Mouse (Mus musculus): Measurements from ENCODE around the gene Rnf24. TPM values are rescaled to one million over a fixed set of nuclear protein-coding genes. Genes with fewer than 3 reads are reported as not detected.

The Rnf24 gene
- polyA plus RNA-seq, 1 experiment: 3.0 TPM

GRCm38 (mm10) chr2:131345556-131345955 lies 7.1 kb downstream of the Rnf24 start:
- Histone ChIP-seq H3K79me2 (ENCODE audit: control insufficient read depth, insufficient read depth) (peaks cover 12% of the 10 kb centered on the region), H3K4me2 (ENCODE audit: low read depth) (no peak overlapping the region), H3K27me3 (ENCODE audit: control insufficient read depth, insufficient read depth, insufficient read length) (no peaks in the 10 kb centered on the region), H3K4me3 (no peak overlapping the region), H3ac (ENCODE audit: control insufficient read depth, insufficient read length) (no peak overlapping the region), H3K36me3 (ENCODE audit: control insufficient read depth, insufficient read depth) (no peaks in the 10 kb centered on the region)
- TF ChIP-seq MYOG (IDR thresholded peaks at IDR 0.05; ENCODE audit: control insufficient read depth in 1 of 3, insufficient read depth in 1 of 3, insufficient read length in 2 of 3, low read depth in 2 of 3) (no peak), POLR2A (IDR thresholded peaks at IDR 0.05; ENCODE audit: insufficient read length, low read depth) (no peak), CEBPB (IDR thresholded peaks at IDR 0.05; ENCODE audit: insufficient read depth, poor library complexity, severe bottlenecking) (no peak), MYOD1 (IDR thresholded peaks at IDR 0.05; ENCODE audit: control insufficient read depth in 1 of 3, insufficient read length in 2 of 3, low read depth in 2 of 3) (no peak), USF1 (IDR thresholded peaks at IDR 0.05; ENCODE audit: low read depth) (no peak), POLR2AphosphoS2 (IDR thresholded peaks at IDR 0.05; ENCODE audit: insufficient read length, low read depth) (no peak), TCF3 (IDR thresholded peaks at IDR 0.05; ENCODE audit: insufficient read length, low read depth) (no peak), REST (IDR thresholded peaks at IDR 0.05; ENCODE audit: insufficient read depth, insufficient read length) (no peak), E2F4 (IDR thresholded peaks at IDR 0.05; ENCODE audit: insufficient read depth) (no peak), TCF12 (IDR thresholded peaks at IDR 0.05; ENCODE audit: insufficient read depth, poor library complexity, severe bottlenecking) (no peak), SRF (IDR thresholded peaks at IDR 0.05; ENCODE audit: control insufficient read depth, insufficient read length, low read depth) (no peak), MAX (IDR thresholded peaks at IDR 0.05; ENCODE audit: low read depth) (no peak)

GRCm38 (mm10) chr2:131344449-131344848 lies 8.2 kb downstream of the Rnf24 start:
- no peak overlapping the region for H3K4me3 ChIP-seq
- H3K27me3 ChIP-seq (ENCODE audit: control insufficient read depth, insufficient read depth, insufficient read length): no peaks in the 10 kb centered on the region
- no peaks in the 10 kb centered on the region for H3K36me3 ChIP-seq (ENCODE audit: control insufficient read depth, insufficient read depth)
- no peak overlapping the region for H3ac ChIP-seq (ENCODE audit: control insufficient read depth, insufficient read length)
- TF ChIP-seq MYOG (IDR thresholded peaks at IDR 0.05; ENCODE audit: control insufficient read depth in 1 of 3, insufficient read depth in 1 of 3, insufficient read length in 2 of 3, low read depth in 2 of 3): peak in 1 of 3 experiments; percentile 7
- no peak for TF ChIP-seq MYOD1 (IDR thresholded peaks at IDR 0.05; ENCODE audit: control insufficient read depth in 1 of 3, insufficient read length in 2 of 3, low read depth in 2 of 3)
- TF ChIP-seq TCF12 (IDR thresholded peaks at IDR 0.05; ENCODE audit: insufficient read depth, poor library complexity, severe bottlenecking): no peak
- H3K79me2 ChIP-seq (ENCODE audit: control insufficient read depth, insufficient read depth): peaks cover 15% of the 10 kb centered on the region
- H3K4me2 ChIP-seq (ENCODE audit: low read depth): no peak overlapping the region

- Histone ChIP-seq H3K27me3 (ENCODE audit: control insufficient read depth, insufficient read depth, insufficient read length) (no peaks in the 10 kb centered on the region), H3K79me2 (ENCODE audit: control insufficient read depth, insufficient read depth) (peaks cover 31% of the 10 kb centered on the region), H3K36me3 (ENCODE audit: control insufficient read depth, insufficient read depth) (no peaks in the 10 kb centered on the region), H3K4me3 (no peak overlapping the region), H3ac (ENCODE audit: control insufficient read depth, insufficient read length) (no peak overlapping the region), H3K4me2 (ENCODE audit: low read depth) (no peak overlapping the region)
- TF ChIP-seq POLR2AphosphoS2 (IDR thresholded peaks at IDR 0.05; ENCODE audit: insufficient read length, low read depth) (no peak), TCF12 (IDR thresholded peaks at IDR 0.05; ENCODE audit: insufficient read depth, poor library complexity, severe bottlenecking) (no peak), CEBPB (IDR thresholded peaks at IDR 0.05; ENCODE audit: insufficient read depth, poor library complexity, severe bottlenecking) (no peak), USF1 (IDR thresholded peaks at IDR 0.05; ENCODE audit: low read depth) (no peak), POLR2A (IDR thresholded peaks at IDR 0.05; ENCODE audit: insufficient read length, low read depth) (no peak), E2F4 (IDR thresholded peaks at IDR 0.05; ENCODE audit: insufficient read depth) (no peak), MYOD1 (IDR thresholded peaks at IDR 0.05; ENCODE audit: control insufficient read depth in 1 of 3, insufficient read length in 2 of 3, low read depth in 2 of 3) (no peak), MYOG (IDR thresholded peaks at IDR 0.05; ENCODE audit: control insufficient read depth in 1 of 3, insufficient read depth in 1 of 3, insufficient read length in 2 of 3, low read depth in 2 of 3) (no peak), SRF (IDR thresholded peaks at IDR 0.05; ENCODE audit: control insufficient read depth, insufficient read length, low read depth) (no peak), MAX (IDR thresholded peaks at IDR 0.05; ENCODE audit: low read depth) (no peak), REST (IDR thresholded peaks at IDR 0.05; ENCODE audit: insufficient read depth, insufficient read length) (no peak), TCF3 (IDR thresholded peaks at IDR 0.05; ENCODE audit: insufficient read length, low read depth) (no peak)
Measured at GRCm38 (mm10) chr2:131337602-131338001, 15.1 kb downstream of the Rnf24 start.

- no peak overlapping the region for H3K4me3 ChIP-seq
- no peaks in the 10 kb centered on the region for H3K36me3 ChIP-seq (ENCODE audit: control insufficient read depth, insufficient read depth)
- H3ac ChIP-seq (ENCODE audit: control insufficient read depth, insufficient read length): no peak overlapping the region
- H3K27me3 ChIP-seq (ENCODE audit: control insufficient read depth, insufficient read depth, insufficient read length): no peaks in the 10 kb centered on the region
- H3K79me2 ChIP-seq (ENCODE audit: control insufficient read depth, insufficient read depth): peaks cover 9% of the 10 kb centered on the region
- TF ChIP-seq MAX (IDR thresholded peaks at IDR 0.05; ENCODE audit: low read depth): no peak
- no peak overlapping the region for H3K4me2 ChIP-seq (ENCODE audit: low read depth)
Measured at GRCm38 (mm10) chr2:131330548-131330947, 22.1 kb downstream of the Rnf24 start.

GRCm38 (mm10) chr2:131328981-131329380 lies 23.7 kb downstream of the Rnf24 start:
- no peak overlapping the region for H3K4me3 ChIP-seq

More at GRCm38 (mm10) chr2:131328981-131329380, 23.7 kb downstream of the Rnf24 start:
- H3K4me2 ChIP-seq (ENCODE audit: low read depth): no peak overlapping the region
- no peak for TF ChIP-seq POLR2A (IDR thresholded peaks at IDR 0.05; ENCODE audit: insufficient read length, low read depth)
- TF ChIP-seq MYOG (IDR thresholded peaks at IDR 0.05; ENCODE audit: control insufficient read depth in 1 of 3, insufficient read depth in 1 of 3, insufficient read length in 2 of 3, low read depth in 2 of 3): no peak
- no peak for TF ChIP-seq CEBPB (IDR thresholded peaks at IDR 0.05; ENCODE audit: insufficient read depth, poor library complexity, severe bottlenecking)
- no peak for TF ChIP-seq E2F4 (IDR thresholded peaks at IDR 0.05; ENCODE audit: insufficient read depth)
- TF ChIP-seq TCF12 (IDR thresholded peaks at IDR 0.05; ENCODE audit: insufficient read depth, poor library complexity, severe bottlenecking): no peak
- no peak for TF ChIP-seq TCF3 (IDR thresholded peaks at IDR 0.05; ENCODE audit: insufficient read length, low read depth)
- no peak for TF ChIP-seq POLR2AphosphoS2 (IDR thresholded peaks at IDR 0.05; ENCODE audit: insufficient read length, low read depth)
- TF ChIP-seq USF1 (IDR thresholded peaks at IDR 0.05; ENCODE audit: low read depth): no peak
- TF ChIP-seq SRF (IDR thresholded peaks at IDR 0.05; ENCODE audit: control insufficient read depth, insufficient read length, low read depth): no peak
- TF ChIP-seq MYOD1 (IDR thresholded peaks at IDR 0.05; ENCODE audit: control insufficient read depth in 1 of 3, insufficient read length in 2 of 3, low read depth in 2 of 3): no peak
- H3ac ChIP-seq (ENCODE audit: control insufficient read depth, insufficient read length): no peak overlapping the region
- H3K79me2 ChIP-seq (ENCODE audit: control insufficient read depth, insufficient read depth): no peaks in the 10 kb centered on the region
- no peaks in the 10 kb centered on the region for H3K27me3 ChIP-seq (ENCODE audit: control insufficient read depth, insufficient read depth, insufficient read length)
- no peaks in the 10 kb centered on the region for H3K36me3 ChIP-seq (ENCODE audit: control insufficient read depth, insufficient read depth)

Data from myocyte (in vitro differentiated cells).